Mouse (Mus musculus) heart, adult 2 months (tissue): ENCODE results near the gene Ehd4. TPM values are rescaled to one million over a fixed set of nuclear protein-coding genes. Genes with fewer than 3 reads are reported as not detected.

Experiments used
- DNase-seq, 2 experiments: peaks; one replicate each; pipeline ENCODE4 v3.0.0; 2021
- H3K27ac ChIP-seq: fragments of 200-600 bp; 2 replicates; pipeline ENCODE4 v1.8.1; 2022
- H3K27me3 ChIP-seq: fragments of 200-500 bp; 2 replicates; pipeline ENCODE4 v1.6.1; 2012; ENCODE audit warnings: mild to moderate bottlenecking, low read length, inconsistent platforms, mixed read lengths; ENCODE audit not compliant: control insufficient read depth, insufficient read depth
- H3K36me3 ChIP-seq: fragments of 200-500 bp; 2 replicates; pipeline ENCODE4 v1.6.1; 2012; ENCODE audit warnings: low read length, inconsistent platforms; ENCODE audit not compliant: control insufficient read depth, insufficient read depth
- H3K4me1 ChIP-seq: fragments of 200-500 bp; 2 replicates; pipeline ENCODE4 v1.6.1; 2011; ENCODE audit warnings: low read length; ENCODE audit not compliant: control insufficient read depth, insufficient read depth
- H3K4me3 ChIP-seq: fragments of 200-600 bp; 2 replicates; pipeline ENCODE4 v1.8.1; 2022
- H3K79me2 ChIP-seq: fragments of 200-500 bp; replicated peaks from 2 replicates; pipeline ENCODE4 v1.6.1; 2012; ENCODE audit warnings: mild to moderate bottlenecking, inconsistent platforms, low read length, moderate library complexity, mixed read lengths; ENCODE audit not compliant: control insufficient read depth, insufficient read depth
- H3K9ac ChIP-seq: fragments of 200-500 bp; 2 replicates; pipeline ENCODE4 v1.6.1; 2012; ENCODE audit warnings: low read depth, mild to moderate bottlenecking, control low read depth, inconsistent platforms, low read length, mixed read lengths
- CTCF ChIP-seq: fragments of 200-600 bp; IDR thresholded peaks from 2 replicates; pipeline ENCODE4 v1.8.1; 2022; ENCODE audit warnings: antibody characterized with exemption, mild to moderate bottlenecking, moderate library complexity
- EP300 ChIP-seq: fragments of 200-500 bp; IDR thresholded peaks from 2 replicates; pipeline ENCODE4 v1.6.1; 2011; ENCODE audit warnings: low read depth, low read length, control low read depth; ENCODE audit not compliant: insufficient read depth
- POLR2A ChIP-seq: fragments of 200-500 bp; IDR thresholded peaks from 2 replicates; pipeline ENCODE4 v1.6.1; 2011; ENCODE audit warnings: mild to moderate bottlenecking, low read depth, low read length, control low read depth; ENCODE audit not compliant: insufficient read depth
- WGBS: fragments of 180-500 bp; shearing (Covaris S2); methylation state at CpG from one replicate; pipeline ENCODE4 v1.1.7; 2018; 5-methylcytosine and 5-hydroxymethylcytosine counted together
- intact Hi-C: fragments of 180-260 bp; cut with DNase I; formaldehyde crosslinking; loops from one replicate; pipeline ENCODE4 v1.15.1; 2025
- polyA plus RNA-seq: library from polyadenylated mRNA; depleted of rRNA; stranded (reverse); fragments of >200 nt; gene quantifications from 2 replicates; pipeline ENCODE4 v1.2.3, GENCODE M21; 2012
- total RNA-seq, 2 experiments: library from RNA; stranded (reverse); gene quantifications; 2 replicates each; pipeline ENCODE4 v1.2.3; 2021

The Ehd4 gene
- total and polyA plus RNA-seq, 3 experiments, result 213 to 373 (median 330) TPM

DNA sequence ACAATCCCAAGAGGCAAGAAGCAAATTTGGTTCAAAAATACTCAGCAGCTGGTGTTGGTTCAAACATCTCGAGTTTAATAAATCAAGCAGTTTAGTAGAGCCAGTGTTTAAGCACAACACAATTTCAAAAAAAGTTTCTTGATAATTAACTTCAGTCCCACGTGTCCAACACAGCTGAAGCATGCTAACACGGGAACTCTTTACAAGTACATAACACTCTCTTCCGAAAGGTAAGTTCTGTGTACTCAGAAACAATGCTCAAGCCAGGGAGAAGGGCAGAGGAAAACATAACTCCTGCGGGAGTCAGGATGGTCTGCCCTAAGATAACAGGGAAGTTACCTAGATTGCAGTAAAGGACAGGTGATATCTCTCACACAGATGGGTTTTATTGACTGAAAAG is 12.1 kb downstream of the Ehd4 start:
- H3K36me3 ChIP-seq, result peaks cover 43% of the 10 kb centered on the region
- no peak overlapping the region for H3K9ac ChIP-seq
- no peak for DNase-seq
- intact Hi-C loops, result no loop called here
- TF ChIP-seq CTCF (no peak), EP300 (no peak), POLR2A (no peak)
- peak overlapping the region; percentile 24; the same call in 1 of the 2 replicates for H3K27ac ChIP-seq
- WGBS, result 50% methylated on average over 5 of the region's 5 CpGs
- peaks cover 16% of the 10 kb centered on the region for H3K4me1 ChIP-seq
- H3K4me3 ChIP-seq, result no peak overlapping the region
- H3K79me2 ChIP-seq, result peaks cover 6% of the 10 kb centered on the region
- H3K27me3 ChIP-seq, result no peaks in the 10 kb centered on the region

DNA sequence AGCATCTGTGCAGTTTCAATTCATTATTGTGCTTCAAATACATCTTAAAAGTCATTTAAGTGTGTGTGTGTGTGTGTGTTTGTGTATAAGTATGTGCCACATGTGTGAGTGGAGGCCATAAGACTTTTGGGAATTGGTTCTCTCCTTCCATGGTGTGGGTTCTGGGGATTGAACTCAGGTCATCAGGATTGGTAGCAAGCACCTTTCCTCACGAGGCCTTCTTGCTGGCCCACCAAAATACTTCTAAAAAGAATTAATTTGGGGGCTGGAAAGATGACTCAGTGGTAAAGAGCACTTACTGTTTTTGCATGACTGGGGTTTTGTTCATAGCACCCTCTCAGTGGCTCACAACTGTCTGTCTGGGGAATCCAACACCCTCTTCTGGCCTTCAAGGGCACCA is 12.7 kb downstream of the Ehd4 start:
- peaks cover 17% of the 10 kb centered on the region for H3K4me1 ChIP-seq
- intact Hi-C loops, result no loop called here
- peaks cover 46% of the 10 kb centered on the region for H3K36me3 ChIP-seq
- H3K79me2 ChIP-seq, result peaks cover 7% of the 10 kb centered on the region
- 92% methylated on average over 1 of the region's 1 CpGs for WGBS
- H3K9ac ChIP-seq, result no peak overlapping the region
- H3K27ac ChIP-seq, result no peak overlapping the region
- no peak overlapping the region for H3K4me3 ChIP-seq
- H3K27me3 ChIP-seq, result no peaks in the 10 kb centered on the region
- TF ChIP-seq CTCF (no peak), POLR2A (no peak), EP300 (no peak)
- no peak for DNase-seq

GRCm38 (mm10) chr2:120140326-120140725 is 14.1 kb downstream of the Ehd4 start:
- Histone ChIP-seq H3K9ac (no peak overlapping the region), H3K4me1 (peaks cover 17% of the 10 kb centered on the region), H3K79me2 (peaks cover 6% of the 10 kb centered on the region), H3K27ac (peak overlapping the region; percentile 54), H3K27me3 (no peaks in the 10 kb centered on the region), H3K4me3 (no peak overlapping the region), H3K36me3 (peaks cover 51% of the 10 kb centered on the region)
- DNase-seq, result no peak
- intact Hi-C loops, result no loop called here
- TF ChIP-seq POLR2A, result no peak
- no peak for TF ChIP-seq CTCF
- TF ChIP-seq EP300, result no peak
- 23% methylated on average over 5 of the region's 5 CpGs for WGBS

GRCm38 (mm10) chr2:120139091-120139490 is 15.3 kb downstream of the Ehd4 start:
- H3K36me3 ChIP-seq, result peaks cover 56% of the 10 kb centered on the region
- DNase-seq, result no peak
- intact Hi-C loops, result no loop called here
- peak overlapping the region; percentile 54 for H3K27ac ChIP-seq
- H3K79me2 ChIP-seq, result peaks cover 5% of the 10 kb centered on the region
- no peak overlapping the region for H3K9ac ChIP-seq
- no peak overlapping the region for H3K4me3 ChIP-seq
- WGBS, result 64% methylated on average over 1 of the region's 1 CpGs
- H3K27me3 ChIP-seq, result no peaks in the 10 kb centered on the region
- H3K4me1 ChIP-seq, result peaks cover 23% of the 10 kb centered on the region
- TF ChIP-seq POLR2A (no peak), EP300 (no peak), CTCF (no peak)

DNA sequence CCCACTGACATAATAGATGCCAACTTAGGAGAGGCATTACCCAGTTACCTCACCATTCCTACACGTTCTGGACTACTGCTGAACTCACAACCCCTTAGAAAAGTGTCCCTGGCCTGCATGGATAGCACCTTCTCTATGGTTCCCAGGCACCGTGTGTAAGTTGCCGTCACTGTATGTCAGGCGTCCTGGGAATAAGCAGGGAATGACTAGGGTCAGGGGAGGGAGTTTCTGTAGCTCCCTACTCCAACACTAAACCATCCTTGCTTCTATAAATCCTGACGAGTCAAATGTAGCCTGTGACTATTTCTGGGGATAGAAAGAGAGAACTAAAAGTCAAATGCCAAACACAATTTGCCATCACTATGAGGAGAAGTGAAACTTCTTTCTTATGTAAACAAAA is 17.1 kb downstream of the Ehd4 start:
- peak overlapping the region; percentile 63 for H3K9ac ChIP-seq
- H3K79me2 ChIP-seq, result peaks cover 2% of the 10 kb centered on the region; the same call in 1 of the 2 replicates
- no peak for DNase-seq
- peaks cover 64% of the 10 kb centered on the region for H3K36me3 ChIP-seq
- no peaks in the 10 kb centered on the region for H3K27me3 ChIP-seq
- 60% methylated on average over 5 of the region's 5 CpGs for WGBS
- TF ChIP-seq POLR2A, result no peak
- H3K4me3 ChIP-seq, result no peak overlapping the region
- H3K27ac ChIP-seq, result peak overlapping the region; percentile 37
- intact Hi-C loops, result no loop called here
- peaks cover 32% of the 10 kb centered on the region for H3K4me1 ChIP-seq

DNA sequence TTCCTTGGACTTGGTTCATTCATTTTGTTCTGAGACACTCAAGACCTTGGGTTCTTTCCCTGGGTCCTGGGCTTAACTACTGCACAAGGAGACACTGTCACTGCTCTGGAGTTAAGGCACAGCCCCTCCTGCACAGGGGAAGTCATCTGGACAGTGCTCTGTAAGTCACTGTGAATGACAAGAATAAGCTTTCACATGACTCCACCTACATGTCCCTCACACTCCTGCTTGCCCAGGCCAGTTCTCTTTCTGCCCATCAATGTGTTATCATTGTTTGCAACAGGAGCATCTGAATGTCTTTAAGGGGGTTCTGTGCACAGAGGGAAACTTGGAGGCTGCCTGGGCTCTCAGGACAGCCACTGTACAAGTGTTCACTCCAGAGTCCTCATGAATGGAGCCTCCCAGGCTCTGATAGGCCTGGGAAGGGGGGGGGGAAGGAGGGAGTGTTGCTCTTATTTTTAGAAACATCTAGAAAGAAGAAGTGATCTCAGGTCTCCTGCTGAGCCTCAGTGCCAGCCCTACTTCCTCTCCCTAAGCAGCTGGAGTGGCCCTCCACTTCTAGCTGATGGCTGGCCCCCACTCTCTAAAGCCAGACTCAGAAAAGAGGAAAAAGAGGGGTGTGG is 19.8 kb downstream of the Ehd4 start:
- DNase-seq, result peak in 1 of 2 experiments; percentile 68
- Histone ChIP-seq H3K36me3 (peaks cover 61% of the 10 kb centered on the region), H3K4me3 (no peak overlapping the region), H3K9ac (no peak overlapping the region), H3K27me3 (no peaks in the 10 kb centered on the region), H3K4me1 (peaks cover 32% of the 10 kb centered on the region), H3K79me2 (peaks cover 2% of the 10 kb centered on the region; the same call in 1 of the 2 replicates), H3K27ac (peak overlapping the region; percentile 82)
- TF ChIP-seq EP300 (peak; percentile 70; the same call in 1 of the 2 replicates), CTCF (no peak)
- intact Hi-C loops, result loop anchor here (2.0 kb wide), 1 partner anchor 18 kb away; no protein-coding TSS in a partner anchor
